Mouse (Mus musculus) spleen, postnatal 14 days (tissue): Measurements from ENCODE around the gene Tbxas1.

Experiments
- DNase-seq, 2 experiments: peaks; one replicate each; pipeline ENCODE4 v3.0.0; 2021 to 2022; ENCODE audit warnings: low spot score in 2 of 2

Tbxas1 gene

GRCm38 (mm10) chr6:38893615-38894014 is 18.4 kb downstream of the Tbxas1 start:
- DNase-seq: no peak

- no peak for DNase-seq
Observed at GRCm38 (mm10) chr6:38900073-38900472, 24.9 kb downstream of the Tbxas1 start.

GRCm38 (mm10) chr6:38900479-38901126 is 25.4 kb downstream of the Tbxas1 start:
- DNase-seq: no peak

GRCm38 (mm10) chr6:38901152-38901551 is 25.9 kb downstream of the Tbxas1 start:
- DNase-seq: no peak

- no peak for DNase-seq
Observed at GRCm38 (mm10) chr6:38901636-38902035, 26.4 kb downstream of the Tbxas1 start.

- no peak for DNase-seq
Observed at GRCm38 (mm10) chr6:38902820-38903439, 27.7 kb downstream of the Tbxas1 start.

GRCm38 (mm10) chr6:38906005-38906404 is 30.8 kb downstream of the Tbxas1 start:
- DNase-seq: no peak

GRCm38 (mm10) chr6:38908401-38908800 is 33.2 kb downstream of the Tbxas1 start:
- no peak for DNase-seq

GRCm38 (mm10) chr6:38910828-38911559 is 35.8 kb downstream of the Tbxas1 start:
- DNase-seq: peak; percentile 61 to 74

GRCm38 (mm10) chr6:38912121-38912660 is 37.0 kb downstream of the Tbxas1 start:
- DNase-seq: no peak

GRCm38 (mm10) chr6:38912845-38913244 is 37.6 kb downstream of the Tbxas1 start:
- DNase-seq: no peak

GRCm38 (mm10) chr6:38913386-38914042 is 38.3 kb downstream of the Tbxas1 start:
- no peak for DNase-seq

- no peak for DNase-seq
Observed at GRCm38 (mm10) chr6:38914181-38914580, 39.0 kb downstream of the Tbxas1 start.

- no peak for DNase-seq
Observed at GRCm38 (mm10) chr6:38915776-38916175, 40.6 kb downstream of the Tbxas1 start.

- no peak for DNase-seq
Observed at GRCm38 (mm10) chr6:38916571-38916970, 41.4 kb downstream of the Tbxas1 start.

- DNase-seq: no peak
Observed at GRCm38 (mm10) chr6:38917415-38917814, 42.2 kb downstream of the Tbxas1 start.

GRCm38 (mm10) chr6:38918728-38919127 is 43.5 kb downstream of the Tbxas1 start:
- no peak for DNase-seq

- DNase-seq: no peak
Observed at GRCm38 (mm10) chr6:38919135-38919740, 44.0 kb downstream of the Tbxas1 start.

- DNase-seq: no peak
Observed at GRCm38 (mm10) chr6:38920141-38920540, 44.9 kb downstream of the Tbxas1 start.

GRCm38 (mm10) chr6:38921095-38921809 is 46.0 kb downstream of the Tbxas1 start:
- DNase-seq: no peak

- DNase-seq: no peak
Observed at GRCm38 (mm10) chr6:38921810-38922116, 46.6 kb downstream of the Tbxas1 start.
